Mouse (Mus musculus) left cerebral cortex, adult 8-10 months (tissue): ENCODE measurements around the gene Gm45844. TPM values are rescaled to one million over a fixed set of nuclear protein-coding genes. Genes with fewer than 3 reads are reported as not detected.
A peak's percentile ranks its signal among the peaks of the same experiment; 100 is the strongest.
"Not testable (repeated sequence)": the region's sequence is repeated elsewhere in the genome, so short reads cannot be mapped to it uniquely, and the experiment has no call there.

Source experiments
- DNase-seq, 2 experiments: peaks; one replicate each; pipeline ENCODE4 v3.0.0; 2022; ENCODE audit warnings: low spot score in 2 of 2
- microRNA-seq, 2 experiments: library from miRNA; unstranded; fragments of <30 nt; microRNA quantifications; one replicate each; pipeline ENCODE4 v1.2.0; 2022
- total RNA-seq, 4 experiments: library from RNA; stranded (reverse); gene quantifications; 2 replicates each; pipeline ENCODE4 v1.2.4; 2022

The Gm45844 gene
- 10 to 100 TPM in 2 of 4 experiments, 1 to 10 TPM in 2; 8.7 to 14.7 (median 9.6) TPM for total RNA-seq

GRCm38 (mm10) chr7:7277966-7278567 is at the start of gene Gm45844:
Gm45844 (minus strand) TSS chr7:7278289.
- DNase-seq: peak; percentile 90 to 96

- DNase-seq: peak in 1 of 2 experiments; percentile 45
These were observed 17.5 kb upstream of the Gm45844 start for GRCm38 (mm10) chr7:7295595-7295994.

- DNase-seq: no peak
These were observed 3.3 kb upstream of the Gm45844 start for GRCm38 (mm10) chr7:7281383-7281782.

GRCm38 (mm10) chr7:7277556-7277955 is 533 bp downstream of the Gm45844 start:
- DNase-seq: not testable (repeated sequence)

GRCm38 (mm10) chr7:7247228-7247627 is 30.9 kb downstream of the Gm45844 start, which contains the start of gene Vmn2r29:
Vmn2r29 (minus strand) TSS chr7:7247328.
- DNase-seq: not testable (repeated sequence)

GRCm38 (mm10) chr7:7209313-7210151 is 68.6 kb downstream of the Gm45844 start, which contains the start of gene Zfp772:
Zfp772 (minus strand) TSS chr7:7209998.
- peak; percentile 26 to 32 for DNase-seq

- DNase-seq: peak; percentile 72 to 73
These were observed 89.7 kb downstream of the Gm45844 start for GRCm38 (mm10) chr7:7188191-7188942.

GRCm38 (mm10) chr7:7187417-7188190 is 90.5 kb downstream of the Gm45844 start:
- no peak for DNase-seq

GRCm38 (mm10) chr7:7185897-7186296 is 92.2 kb downstream of the Gm45844 start:
- no peak for DNase-seq

- DNase-seq: peak; percentile 40 to 66
These were observed 106.6 kb downstream of the Gm45844 start, which contains the start of gene Zfp418 for GRCm38 (mm10) chr7:7171227-7172147. Zfp418 (plus strand) TSS chr7:7171330.

Small RNA genes within 50 kb of the gene (microRNA-seq; reads per million reads assigned to microRNA genes)
- gene Mir5620: 10.4 to 12.8 reads per million in 2 experiments

Other genes with a start within 250 kb of the Gm45844 start
- 10 to 100 TPM; 11.7 to 13.3 (median 12.4) TPM for gene Zfp954, start 156.8 kb downstream of the Gm45844 start, total RNA-seq
- gene Zfp773, start 141.5 kb downstream of the Gm45844 start, total RNA-seq: 1 to 10 TPM; 1.3 to 2.5 (median 1.6) TPM
- 1 to 10 TPM; 7.3 to 8.4 (median 7.7) TPM for gene Zfp418, start 107.0 kb downstream of the Gm45844 start, total RNA-seq
- gene Zfp772, start 68.3 kb downstream of the Gm45844 start, total RNA-seq: 1 to 10 TPM; 7.3 to 9.0 (median 8.1) TPM
- gene Vmn2r29, start 31.0 kb downstream of the Gm45844 start, total RNA-seq: 1 to 10 TPM; 1.1 to 2.5 (median 1.8) TPM
- 100 to 1,000 TPM; 125 to 134 (median 129) TPM for gene Clcn4, start 22.6 kb upstream of the Gm45844 start, total RNA-seq
- gene Vmn2r30, start 59.3 kb upstream of the Gm45844 start, total RNA-seq: under 1 TPM in 2 of 4 experiments, not detected in 2; 0.06 to 0.07 TPM
- gene Gm45783, start 96.3 kb upstream of the Gm45844 start, total RNA-seq: not detected
- gene Vmn2r31, start 121.4 kb upstream of the Gm45844 start, total RNA-seq: not detected
- not detected for gene Vmn2r32, start 201.7 kb upstream of the Gm45844 start, total RNA-seq